Mouse (Mus musculus): Measurements from ENCODE around the gene Gm428. TPM values are rescaled to one million over a fixed set of nuclear protein-coding genes. Genes with fewer than 3 reads are reported as not detected.
"Not testable (repeated sequence)": the region's sequence is repeated elsewhere in the genome, so short reads cannot be mapped to it uniquely, and the experiment has no call there.

Gene Gm428
- not detected in 2 replicates for polyA plus RNA-seq (2016; fragmentation: Nextera tagmentation; extraction: Ambion mirVana)

DNA sequence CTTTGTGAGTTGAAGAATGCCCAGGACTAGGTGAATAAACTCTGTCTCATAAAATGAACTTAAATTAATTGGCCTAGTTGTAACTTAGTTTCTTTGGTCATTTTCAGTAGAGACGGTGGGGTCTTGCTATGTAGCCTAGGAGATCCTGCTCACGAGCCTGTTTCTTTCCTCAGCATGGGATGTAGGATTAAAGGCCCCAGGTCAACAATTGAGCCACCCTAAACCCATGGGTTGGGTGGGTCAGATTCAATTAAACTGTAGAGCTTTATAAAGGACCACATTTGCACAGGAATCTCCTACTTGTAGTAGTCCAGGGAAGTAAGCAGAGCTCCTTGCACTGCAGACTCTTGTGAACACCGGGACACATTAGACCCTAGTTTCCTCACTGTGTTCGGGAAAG lies at the start of gene Gm428:
Gm428 (plus strand) TSS at position 301 of the 400 bp plus-strand sequence.
- H3K9me3 ChIP-seq; H3K36me3 ChIP-seq (replicated peaks); H3K27ac ChIP-seq (replicated peaks); H3K4me3 ChIP-seq; H3K27me3 ChIP-seq (replicated peaks; ENCODE audit: low read depth, poor library complexity, severe bottlenecking); DNase-seq (ENCODE audit: low spot score); H3K4me1 ChIP-seq: not testable (repeated sequence)
- WGBS = 89% methylated on average over 2 of the region's 4 CpGs

DNA sequence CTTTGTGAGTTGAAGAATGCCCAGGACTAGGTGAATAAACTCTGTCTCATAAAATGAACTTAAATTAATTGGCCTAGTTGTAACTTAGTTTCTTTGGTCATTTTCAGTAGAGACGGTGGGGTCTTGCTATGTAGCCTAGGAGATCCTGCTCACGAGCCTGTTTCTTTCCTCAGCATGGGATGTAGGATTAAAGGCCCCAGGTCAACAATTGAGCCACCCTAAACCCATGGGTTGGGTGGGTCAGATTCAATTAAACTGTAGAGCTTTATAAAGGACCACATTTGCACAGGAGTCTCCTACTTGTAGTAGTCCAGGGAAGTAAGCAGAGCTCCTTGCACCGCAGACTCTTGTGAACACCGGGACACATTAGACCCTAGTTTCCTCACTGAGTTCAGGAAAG lies 45.5 kb upstream of the Gm428 start, which contains the start of gene Gm11236:
Gm11236 (plus strand) TSS at position 301 of the 400 bp plus-strand sequence.
- H3K27ac ChIP-seq (replicated peaks); H3K27me3 ChIP-seq (replicated peaks; ENCODE audit: low read depth, poor library complexity, severe bottlenecking); H3K36me3 ChIP-seq (replicated peaks); H3K4me1 ChIP-seq; H3K9me3 ChIP-seq; DNase-seq (ENCODE audit: low spot score); H3K4me3 ChIP-seq: not testable (repeated sequence)
- no CpG with 5 or more reads among the region's 4 CpGs for WGBS

DNA sequence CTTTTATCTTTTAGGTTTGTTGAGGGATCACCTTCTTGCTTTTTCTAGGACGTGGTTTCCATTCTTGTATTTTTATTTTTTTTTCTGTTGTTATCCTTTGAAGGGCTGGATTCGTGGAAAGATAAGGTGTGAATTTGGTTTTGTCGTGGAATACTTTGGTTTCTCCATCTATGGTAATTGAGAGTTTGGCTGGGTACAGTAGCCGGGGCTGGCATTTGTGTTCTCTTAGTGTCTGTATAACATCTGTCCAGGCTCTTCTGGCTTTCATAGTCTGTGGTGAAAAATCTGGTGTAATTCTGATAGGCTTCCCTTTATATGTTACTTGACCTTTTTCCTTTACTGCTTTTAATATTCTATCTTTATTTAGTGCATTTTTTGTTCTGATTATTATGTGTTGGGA lies 21.5 kb upstream of the Gm428 start:
- H3K36me3 ChIP-seq (replicated peaks); H3K9me3 ChIP-seq; DNase-seq (ENCODE audit: low spot score); H3K4me3 ChIP-seq; H3K27ac ChIP-seq (replicated peaks); H3K4me1 ChIP-seq; H3K27me3 ChIP-seq (replicated peaks; ENCODE audit: low read depth, poor library complexity, severe bottlenecking): not testable (repeated sequence)
- WGBS = 91% methylated on average over 4 of the region's 4 CpGs

DNA sequence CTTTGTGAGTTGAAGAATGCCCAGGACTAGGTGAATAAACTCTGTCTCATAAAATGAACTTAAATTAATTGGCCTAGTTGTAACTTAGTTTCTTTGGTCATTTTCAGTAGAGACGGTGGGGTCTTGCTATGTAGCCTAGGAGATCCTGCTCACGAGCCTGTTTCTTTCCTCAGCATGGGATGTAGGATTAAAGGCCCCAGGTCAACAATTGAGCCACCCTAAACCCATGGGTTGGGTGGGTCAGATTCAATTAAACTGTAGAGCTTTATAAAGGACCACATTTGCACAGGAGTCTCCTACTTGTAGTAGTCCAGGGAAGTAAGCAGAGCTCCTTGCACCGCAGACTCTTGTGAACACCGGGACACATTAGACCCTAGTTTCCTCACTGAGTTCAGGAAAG lies 15.3 kb upstream of the Gm428 start, which contains the start of gene Gm11239:
Gm11239 (plus strand) TSS at position 301 of the 400 bp plus-strand sequence.
- H3K36me3 ChIP-seq (replicated peaks); H3K27ac ChIP-seq (replicated peaks); H3K4me1 ChIP-seq; DNase-seq (ENCODE audit: low spot score); H3K27me3 ChIP-seq (replicated peaks; ENCODE audit: low read depth, poor library complexity, severe bottlenecking); H3K9me3 ChIP-seq; H3K4me3 ChIP-seq: not testable (repeated sequence)
- WGBS = no CpG with 5 or more reads among the region's 4 CpGs

DNA sequence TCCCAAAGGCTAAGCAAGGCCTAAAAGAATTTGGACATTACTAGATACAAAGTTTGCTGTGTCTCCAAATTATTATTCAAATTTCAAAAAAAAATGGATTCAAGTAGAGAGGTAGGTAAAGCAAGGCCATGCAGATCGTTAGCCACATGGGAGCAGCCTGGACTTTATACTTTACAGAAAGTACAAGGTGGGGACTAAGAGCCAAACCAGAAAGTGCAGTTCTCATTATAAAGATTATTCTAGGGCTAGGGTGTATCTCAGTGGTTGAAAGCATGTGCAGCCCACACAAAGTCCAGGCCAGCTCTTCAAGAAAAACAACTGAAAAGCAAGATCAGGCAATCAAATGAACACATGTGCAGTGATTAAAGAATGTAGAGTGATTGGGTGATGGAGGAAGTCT lies 35.4 kb downstream of the Gm428 start:
- no peaks in the 10 kb centered on the region for H3K4me1 ChIP-seq
- WGBS = 91% methylated on average over 1 of the region's 1 CpGs
- H3K36me3 ChIP-seq (replicated peaks) = no peaks in the 10 kb centered on the region
- no peak overlapping the region for H3K27ac ChIP-seq (replicated peaks)
- no peak overlapping the region for H3K4me3 ChIP-seq
- no peaks in the 10 kb centered on the region for H3K27me3 ChIP-seq (replicated peaks; ENCODE audit: low read depth, poor library complexity, severe bottlenecking)
- no peak for DNase-seq (ENCODE audit: low spot score)
- H3K9me3 ChIP-seq = no peaks in the 10 kb centered on the region

DNA sequence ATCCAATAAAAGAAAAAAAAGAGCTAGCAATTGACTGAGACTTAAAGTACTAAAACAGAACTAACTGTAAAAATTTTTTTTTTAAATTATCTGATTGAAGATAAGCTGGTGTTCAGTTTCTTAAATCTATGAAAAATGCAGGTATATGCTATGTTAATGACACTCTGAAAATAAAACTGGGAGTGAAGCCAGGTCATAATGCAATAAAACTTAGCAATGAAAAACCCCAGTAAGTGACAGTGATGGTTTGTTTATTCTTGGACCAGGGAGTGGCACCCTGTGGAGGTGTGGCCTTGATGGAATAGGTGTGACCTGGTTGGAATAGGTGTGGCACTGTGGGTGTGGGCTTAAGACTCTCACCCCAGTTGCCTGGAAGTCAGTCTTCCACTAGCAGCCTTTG lies 36.5 kb downstream of the Gm428 start:
- Histone ChIP-seq H3K9me3 (no peaks in the 10 kb centered on the region), H3K4me1 (no peaks in the 10 kb centered on the region), H3K27ac (replicated peaks) (no peak overlapping the region), H3K27me3 (replicated peaks; ENCODE audit: low read depth, poor library complexity, severe bottlenecking) (no peaks in the 10 kb centered on the region), H3K4me3 (no peak overlapping the region), H3K36me3 (replicated peaks) (no peaks in the 10 kb centered on the region)
- no peak for DNase-seq (ENCODE audit: low spot score)

Other genes starting within 250 kb of the Gm428 start
- gene Gm11238, start 75.6 kb upstream of the Gm428 start, polyA plus RNA-seq (2016; fragmentation: Nextera tagmentation; extraction: Ambion mirVana) = not detected in 2 replicates
- gene Gm11237, start 60.5 kb upstream of the Gm428 start, polyA plus RNA-seq (2016; fragmentation: Nextera tagmentation; extraction: Ambion mirVana) = not detected in 2 replicates
- not detected in 2 replicates for gene Gm11236, start 45.4 kb upstream of the Gm428 start, polyA plus RNA-seq (2016; fragmentation: Nextera tagmentation; extraction: Ambion mirVana)
- gene Gm11239, start 15.2 kb upstream of the Gm428 start, polyA plus RNA-seq (2016; fragmentation: Nextera tagmentation; extraction: Ambion mirVana) = not detected in 2 replicates
- 3.2 and 3.9 TPM in 2 replicates for gene Rasef, start 107.5 kb downstream of the Gm428 start, polyA plus RNA-seq (2016; fragmentation: Nextera tagmentation; extraction: Ambion mirVana)
- not detected in 2 replicates for gene Gm11758, start 192.8 kb downstream of the Gm428 start, polyA plus RNA-seq (2016; fragmentation: Nextera tagmentation; extraction: Ambion mirVana)
- gene Gm11757, start 207.6 kb downstream of the Gm428 start, polyA plus RNA-seq (2016; fragmentation: Nextera tagmentation; extraction: Ambion mirVana) = not detected in 2 replicates
- not detected in 2 replicates for gene Gm13871, start 222.4 kb downstream of the Gm428 start, polyA plus RNA-seq (2016; fragmentation: Nextera tagmentation; extraction: Ambion mirVana)
- 0.11 TPM in 1 of 2 replicates, not detected in the other for gene Gm11756, start 237.2 kb downstream of the Gm428 start, polyA plus RNA-seq (2016; fragmentation: Nextera tagmentation; extraction: Ambion mirVana)

All from embryonic facial prominence, embryonic 10.5 days (tissue).